Mouse (Mus musculus) liver, adult 2 months (tissue): ENCODE measurements at regions not wholly inside any gene's neighbourhood (a gene's known extent, or its start where the extent isn't known, plus 50 kb on each side); places are given as distances from the start of the nearest gene placed in this dataset.

ENCODE experiments used
- CTCF ChIP-seq: fragments of 200-500 bp; IDR thresholded peaks from 2 replicates; pipeline ENCODE4 v1.5.1; 2011; ENCODE audit warnings: low read depth, low read length, control low read depth
- POLR2A ChIP-seq: fragments of 200-500 bp; IDR thresholded peaks from 2 replicates; pipeline ENCODE4 v1.6.1; 2011; ENCODE audit warnings: low read length, control low read depth; ENCODE audit not compliant: insufficient read depth; ENCODE audit errors: extremely low read depth

DNA sequence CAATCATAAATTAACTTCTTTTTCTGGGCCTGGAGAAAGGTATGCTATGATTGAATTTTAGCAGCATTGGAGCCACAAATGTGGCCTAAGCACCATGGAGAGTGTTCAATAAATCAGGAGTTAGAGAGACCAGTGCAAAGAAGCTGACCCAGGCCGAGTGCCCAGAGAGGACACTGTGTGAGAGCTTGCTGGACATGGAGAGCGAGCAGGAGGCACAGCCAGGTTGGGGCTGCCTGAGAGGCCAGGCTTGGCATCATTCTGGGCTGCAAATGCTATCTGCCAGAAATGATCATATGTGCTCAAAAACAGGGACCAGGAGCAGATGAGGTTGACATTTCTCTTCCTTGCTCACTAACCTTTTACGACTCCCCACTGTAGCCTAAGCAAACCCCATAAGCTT lies 224.5 kb upstream of the 4931429L15Rik start:
- TF ChIP-seq CTCF (no peak), POLR2A (no peak)
